Mouse (Mus musculus) liver, postnatal 0 days (tissue): ENCODE measurements around the gene Reep3.

Experiments used
- CTCF ChIP-seq: sonication (generic); IDR thresholded peaks from 2 replicates; pipeline ENCODE4 v1.5.1; 2016; ENCODE audit warnings: antibody characterized with exemption, low read depth
- EP300 ChIP-seq: IDR thresholded peaks from 2 replicates; pipeline ENCODE4 v1.6.1; 2016; ENCODE audit warnings: antibody characterized with exemption, low read depth, mild to moderate bottlenecking

DNA sequence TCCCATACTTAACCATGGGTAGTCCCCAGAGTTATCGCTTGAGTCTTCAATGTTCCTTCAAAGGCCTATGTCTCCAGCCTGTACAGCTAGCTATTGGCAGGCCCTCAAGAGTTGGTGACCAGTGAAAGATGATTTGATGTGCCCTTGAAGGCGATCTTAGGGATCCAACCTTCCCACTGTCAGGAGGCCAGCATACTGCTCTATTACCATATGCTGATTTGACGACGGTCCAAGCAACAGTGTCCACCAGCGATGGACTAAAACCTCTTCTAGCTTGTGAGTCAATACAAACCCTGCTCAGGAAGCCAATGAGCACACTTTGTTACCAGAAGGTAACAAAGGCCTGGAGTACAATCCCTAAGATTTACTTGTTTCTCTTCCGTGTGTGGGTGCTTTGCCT lies 72.4 kb downstream of the Reep3 start:
- TF ChIP-seq CTCF, result no peak
- TF ChIP-seq EP300, result no peak
